Mouse (Mus musculus): ENCODE results near the gene Cltc. TPM values are rescaled to one million over a fixed set of nuclear protein-coding genes. Genes with fewer than 3 reads are reported as not detected.
A peak's percentile ranks its signal among the peaks of the same experiment; 100 is the strongest.

The Cltc gene
- polyA plus RNA-seq, 1 experiment from 2014 or later = 117 TPM

GRCm38 (mm10) chr11:86717306-86718065 lies 39.9 kb downstream of the Cltc start:
- 88% methylated on average over 6 of the region's 6 CpGs for WGBS
- H3K27ac ChIP-seq (replicated peaks) = no peak overlapping the region
- no peak overlapping the region for H3K4me2 ChIP-seq
- no peaks in the 10 kb centered on the region for H3K9me3 ChIP-seq
- H3K27me3 ChIP-seq (replicated peaks) = no peaks in the 10 kb centered on the region
- ATAC-seq (ENCODE audit: extremely low read depth, insufficient number of reproducible peaks, low FRiP score, low TSS enrichment) = no peak
- H3K9ac ChIP-seq = no peak overlapping the region
- H3K4me1 ChIP-seq = no peaks in the 10 kb centered on the region
- H3K36me3 ChIP-seq = peaks cover 81% of the 10 kb centered on the region
- H3K4me3 ChIP-seq = no peak overlapping the region

- H3K36me3 ChIP-seq = peaks cover 87% of the 10 kb centered on the region
- no peaks in the 10 kb centered on the region for H3K9me3 ChIP-seq
- no peak overlapping the region for H3K4me3 ChIP-seq
- H3K27ac ChIP-seq (replicated peaks) = peak overlapping the region; percentile 5
- H3K4me2 ChIP-seq = no peak overlapping the region
- ATAC-seq (ENCODE audit: extremely low read depth, insufficient number of reproducible peaks, low FRiP score, low TSS enrichment) = no peak
- no peak overlapping the region for H3K9ac ChIP-seq
- peaks cover 4% of the 10 kb centered on the region; the same call in 1 of the 2 replicates for H3K4me1 ChIP-seq
- H3K27me3 ChIP-seq (replicated peaks) = no peaks in the 10 kb centered on the region
Measured at GRCm38 (mm10) chr11:86714606-86715005, 42.8 kb downstream of the Cltc start.

GRCm38 (mm10) chr11:86701151-86701550 lies 56.2 kb downstream of the Cltc start:
- no peaks in the 10 kb centered on the region for H3K9me3 ChIP-seq
- no peak overlapping the region for H3K4me3 ChIP-seq
- ATAC-seq (ENCODE audit: extremely low read depth, insufficient number of reproducible peaks, low FRiP score, low TSS enrichment) = no peak
- no peaks in the 10 kb centered on the region for H3K4me1 ChIP-seq
- H3K4me2 ChIP-seq = no peak overlapping the region
- H3K27ac ChIP-seq (replicated peaks) = no peak overlapping the region
- H3K36me3 ChIP-seq = peaks cover 97% of the 10 kb centered on the region
- H3K27me3 ChIP-seq (replicated peaks) = no peaks in the 10 kb centered on the region
- 93% methylated on average over 4 of the region's 4 CpGs for WGBS
- no peak overlapping the region; the same call in 1 of the 2 replicates for H3K9ac ChIP-seq

GRCm38 (mm10) chr11:86695461-86695860 lies 61.9 kb downstream of the Cltc start:
- no peak overlapping the region for H3K9ac ChIP-seq
- H3K4me1 ChIP-seq = no peaks in the 10 kb centered on the region
- no peak for ATAC-seq (ENCODE audit: extremely low read depth, insufficient number of reproducible peaks, low FRiP score, low TSS enrichment)
- WGBS = 74% methylated on average over 4 of the region's 4 CpGs
- peaks cover 97% of the 10 kb centered on the region for H3K36me3 ChIP-seq
- H3K9me3 ChIP-seq = no peaks in the 10 kb centered on the region
- no peak overlapping the region for H3K4me3 ChIP-seq
- H3K4me2 ChIP-seq = no peak overlapping the region
- no peaks in the 10 kb centered on the region for H3K27me3 ChIP-seq (replicated peaks)
- no peak overlapping the region for H3K27ac ChIP-seq (replicated peaks)

GRCm38 (mm10) chr11:86692546-86692945 lies 64.8 kb downstream of the Cltc start:
- Histone ChIP-seq H3K27me3 (replicated peaks) (no peaks in the 10 kb centered on the region), H3K36me3 (peaks cover 94% of the 10 kb centered on the region), H3K9ac (no peak overlapping the region), H3K4me2 (no peak overlapping the region), H3K4me1 (no peaks in the 10 kb centered on the region), H3K4me3 (no peak overlapping the region), H3K9me3 (no peaks in the 10 kb centered on the region), H3K27ac (replicated peaks) (no peak overlapping the region)
- WGBS = 84% methylated on average over 2 of the region's 2 CpGs
- no peak for ATAC-seq (ENCODE audit: extremely low read depth, insufficient number of reproducible peaks, low FRiP score, low TSS enrichment)

- Histone ChIP-seq H3K4me1 (peaks cover 6% of the 10 kb centered on the region), H3K4me3 (no peak overlapping the region), H3K9ac (no peak overlapping the region), H3K27me3 (replicated peaks) (no peaks in the 10 kb centered on the region), H3K4me2 (no peak overlapping the region), H3K9me3 (no peaks in the 10 kb centered on the region), H3K36me3 (peaks cover 93% of the 10 kb centered on the region), H3K27ac (replicated peaks) (no peak overlapping the region)
- ATAC-seq (ENCODE audit: extremely low read depth, insufficient number of reproducible peaks, low FRiP score, low TSS enrichment) = no peak
- 88% methylated on average over 2 of the region's 2 CpGs for WGBS
Measured at GRCm38 (mm10) chr11:86691956-86692355, 65.4 kb downstream of the Cltc start.

GRCm38 (mm10) chr11:86691482-86691881 lies 65.9 kb downstream of the Cltc start:
- no peak overlapping the region for H3K9ac ChIP-seq

GRCm38 (mm10) chr11:86690383-86690782 lies 67.0 kb downstream of the Cltc start:
- 84% methylated on average over 3 of the region's 3 CpGs for WGBS
- no peak overlapping the region for H3K4me3 ChIP-seq
- no peak for ATAC-seq (ENCODE audit: extremely low read depth, insufficient number of reproducible peaks, low FRiP score, low TSS enrichment)
- no peak overlapping the region for H3K4me2 ChIP-seq
- no peaks in the 10 kb centered on the region for H3K9me3 ChIP-seq
- H3K27me3 ChIP-seq (replicated peaks) = no peaks in the 10 kb centered on the region
- H3K9ac ChIP-seq = no peak overlapping the region
- no peak overlapping the region for H3K27ac ChIP-seq (replicated peaks)
- peaks cover 78% of the 10 kb centered on the region for H3K36me3 ChIP-seq
- peaks cover 15% of the 10 kb centered on the region for H3K4me1 ChIP-seq

More at GRCm38 (mm10) chr11:86691482-86691881, 65.9 kb downstream of the Cltc start:
- Histone ChIP-seq H3K4me3 (no peak overlapping the region), H3K9me3 (no peaks in the 10 kb centered on the region), H3K27ac (replicated peaks) (no peak overlapping the region), H3K27me3 (replicated peaks) (no peaks in the 10 kb centered on the region), H3K4me1 (peaks cover 8% of the 10 kb centered on the region), H3K36me3 (peaks cover 89% of the 10 kb centered on the region), H3K4me2 (no peak overlapping the region)
- 92% methylated on average over 3 of the region's 3 CpGs for WGBS
- no peak for ATAC-seq (ENCODE audit: extremely low read depth, insufficient number of reproducible peaks, low FRiP score, low TSS enrichment)

GRCm38 (mm10) chr11:86685366-86685765 lies 72.0 kb downstream of the Cltc start:
- WGBS = 90% methylated on average over 1 of the region's 1 CpGs
- peaks cover 30% of the 10 kb centered on the region for H3K36me3 ChIP-seq
- H3K9me3 ChIP-seq = no peaks in the 10 kb centered on the region
- peak overlapping the region; percentile 94 for H3K4me2 ChIP-seq
- peak overlapping the region; percentile 92 for H3K9ac ChIP-seq
- peaks cover 47% of the 10 kb centered on the region for H3K4me1 ChIP-seq
- no peak overlapping the region for H3K27ac ChIP-seq (replicated peaks)
- peak overlapping the region; percentile 87 for H3K4me3 ChIP-seq
- H3K27me3 ChIP-seq (replicated peaks) = no peaks in the 10 kb centered on the region
- no peak for ATAC-seq (ENCODE audit: extremely low read depth, insufficient number of reproducible peaks, low FRiP score, low TSS enrichment)

- WGBS = 7% methylated on average over 20 of the region's 20 CpGs
- H3K9ac ChIP-seq = peak overlapping the region; percentile 92
- H3K27me3 ChIP-seq (replicated peaks) = no peaks in the 10 kb centered on the region
- H3K27ac ChIP-seq (replicated peaks) = peak overlapping the region; percentile 92
- ATAC-seq (ENCODE audit: extremely low read depth, insufficient number of reproducible peaks, low FRiP score, low TSS enrichment) = no peak
- peaks cover 47% of the 10 kb centered on the region for H3K4me1 ChIP-seq
- H3K36me3 ChIP-seq = peaks cover 20% of the 10 kb centered on the region
- H3K4me3 ChIP-seq = peak overlapping the region; percentile 87
- H3K9me3 ChIP-seq = no peaks in the 10 kb centered on the region
- peak overlapping the region; percentile 94 for H3K4me2 ChIP-seq
Measured at GRCm38 (mm10) chr11:86684126-86685012, 73.0 kb downstream of the Cltc start.

- peak; percentile 83 for ATAC-seq (ENCODE audit: extremely low read depth, insufficient number of reproducible peaks, low FRiP score, low TSS enrichment)
- Histone ChIP-seq H3K4me3 (peak within 1 kb of the TSS; percentile 87), H3K27ac (replicated peaks) (peak within 1 kb of the TSS; percentile 92), H3K4me1 (peaks cover 53% of the 10 kb centered on the region), H3K27me3 (replicated peaks) (no peaks in the 10 kb centered on the region), H3K9me3 (no peaks in the 10 kb centered on the region), H3K9ac (peak within 1 kb of the TSS; percentile 92), H3K36me3 (peaks cover 13% of the 10 kb centered on the region), H3K4me2 (peak within 1 kb of the TSS; percentile 94)
- WGBS = under 1% methylated on average over 56 of the region's 56 CpGs
Measured at GRCm38 (mm10) chr11:86683395-86684125, 73.8 kb downstream of the Cltc start, which contains the start of the genes Vmp1 and Ptrh2. TSS of gene Vmp1 (minus strand) at chr11:86683836. TSS of gene Ptrh2 (plus strand) at chr11:86683985.

Measured in heart, embryonic 13.5 days (tissue).